Mouse (Mus musculus) heart, adult 2 months (tissue): ENCODE data around the gene Ankrd33b.

ENCODE experiments used
- CTCF ChIP-seq: fragments of 200-600 bp; IDR thresholded peaks from 2 replicates; pipeline ENCODE4 v1.8.1; 2022; ENCODE audit warnings: antibody characterized with exemption, mild to moderate bottlenecking, moderate library complexity
- EP300 ChIP-seq: fragments of 200-500 bp; IDR thresholded peaks from 2 replicates; pipeline ENCODE4 v1.6.1; 2011; ENCODE audit warnings: low read depth, low read length, control low read depth; ENCODE audit not compliant: insufficient read depth
- POLR2A ChIP-seq: fragments of 200-500 bp; IDR thresholded peaks from 2 replicates; pipeline ENCODE4 v1.6.1; 2011; ENCODE audit warnings: mild to moderate bottlenecking, low read depth, low read length, control low read depth; ENCODE audit not compliant: insufficient read depth

DNA sequence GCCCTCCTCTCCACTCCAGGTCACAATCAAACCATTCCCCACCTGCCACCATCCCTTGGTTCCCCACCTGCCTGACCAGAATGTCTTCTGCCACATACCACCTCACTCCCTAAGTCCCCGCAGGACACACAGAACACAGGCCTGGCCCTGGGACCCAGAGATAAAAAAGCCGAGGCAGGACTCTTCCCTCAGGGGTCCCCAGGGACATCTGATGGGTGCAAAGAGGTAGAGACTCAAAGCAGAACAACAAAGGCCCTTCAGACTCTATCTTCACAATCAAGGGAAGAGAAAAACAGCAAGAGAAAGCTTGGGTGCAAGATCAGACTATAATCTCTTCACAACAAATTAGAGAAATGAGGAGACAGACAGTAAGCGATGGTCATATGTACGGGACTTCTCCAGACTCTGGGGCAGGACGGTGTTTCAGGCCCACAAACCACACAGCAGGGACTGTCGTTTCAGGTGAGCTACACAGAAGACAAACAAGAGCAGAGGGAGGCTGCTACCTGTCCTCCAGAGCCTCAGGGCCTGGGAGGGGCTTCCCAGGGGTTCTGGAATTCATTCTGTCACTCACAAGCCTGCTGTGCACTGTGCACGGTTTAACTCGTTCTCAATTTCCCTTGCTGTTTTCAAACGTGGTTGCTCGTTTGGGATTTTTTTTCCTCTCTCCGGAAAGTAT is 2.3 kb downstream of the Ankrd33b start:
- TF ChIP-seq CTCF = no peak
- TF ChIP-seq POLR2A = no peak
- no peak for TF ChIP-seq EP300
